Mouse (Mus musculus) brain, embryonic 18.5 days (tissue): ENCODE measurements at regions not wholly inside any gene's neighbourhood (a gene's known extent, or its start where the extent isn't known, plus 50 kb on each side); places are given as distances from the start of the nearest gene placed in this dataset.

Experiments used
- DNase-seq: peaks from one replicate; pipeline ENCODE4 v3.0.0-alpha.2; 2012; ENCODE audit warnings: low read depth, low spot score

DNA sequence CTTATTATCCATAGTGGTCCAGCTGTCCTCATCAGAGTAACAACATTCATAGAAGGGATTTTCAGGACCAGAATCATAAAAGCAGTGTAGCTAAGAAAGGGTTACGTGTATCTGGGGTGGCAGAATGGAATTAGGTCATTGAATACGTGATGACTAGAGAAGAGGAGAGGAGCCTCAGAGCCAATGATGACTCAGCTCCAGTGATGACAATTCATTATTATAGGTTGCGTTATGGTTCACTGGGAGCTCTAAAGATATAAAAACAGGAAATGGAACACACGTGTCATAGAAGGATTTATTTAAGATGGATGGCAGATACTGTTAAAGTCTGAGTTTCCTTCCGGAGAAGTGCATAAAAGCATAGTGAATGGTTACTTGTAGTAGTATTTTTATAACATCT, 291.6 kb downstream of the Isl1 start:
- no peak for DNase-seq

DNA sequence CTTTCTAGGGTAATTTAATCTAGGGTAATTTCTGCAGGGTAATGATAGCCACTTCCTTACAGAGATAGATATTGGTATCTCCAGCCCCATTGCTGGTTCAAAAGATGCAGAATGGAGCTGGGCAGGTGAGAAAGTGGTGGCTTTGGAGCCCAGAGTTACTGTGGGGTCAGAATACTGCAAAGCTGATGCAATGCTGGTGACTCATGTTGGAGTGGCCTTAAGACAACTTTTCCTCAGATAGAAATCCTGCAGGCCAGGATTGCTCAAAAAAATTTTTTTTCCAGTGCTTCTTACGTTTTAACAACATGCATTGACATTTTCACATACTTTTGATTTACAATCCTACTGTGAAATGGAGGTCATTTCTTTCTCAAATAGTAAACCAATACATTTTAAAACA, 305.8 kb downstream of the Isl1 start:
- no peak for DNase-seq

DNA sequence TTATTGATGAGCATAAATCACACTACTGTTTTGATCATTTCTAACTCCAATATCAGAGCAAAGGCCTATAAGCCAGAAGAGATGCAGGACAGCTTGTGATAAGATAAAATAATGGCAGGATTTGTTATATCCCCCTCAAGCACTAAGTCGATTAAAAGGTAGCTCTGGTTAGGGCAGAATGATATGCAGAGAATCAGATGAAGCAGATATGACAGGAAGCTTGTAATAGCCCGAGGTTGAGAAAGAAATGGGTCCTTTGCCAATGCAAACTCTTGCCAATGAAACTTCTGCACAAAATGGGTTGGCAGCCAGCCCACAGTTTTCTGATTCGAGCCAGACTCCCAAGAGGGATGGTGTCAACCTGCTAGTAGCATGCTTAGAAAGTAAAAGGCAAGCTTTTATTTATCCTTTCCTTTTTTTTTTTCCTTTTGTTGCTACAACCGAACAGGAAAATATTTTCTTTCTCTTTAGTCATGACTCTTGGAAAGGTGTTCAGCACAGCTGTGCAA, 307.0 kb downstream of the Isl1 start:
- DNase-seq = peak; percentile 58

DNA sequence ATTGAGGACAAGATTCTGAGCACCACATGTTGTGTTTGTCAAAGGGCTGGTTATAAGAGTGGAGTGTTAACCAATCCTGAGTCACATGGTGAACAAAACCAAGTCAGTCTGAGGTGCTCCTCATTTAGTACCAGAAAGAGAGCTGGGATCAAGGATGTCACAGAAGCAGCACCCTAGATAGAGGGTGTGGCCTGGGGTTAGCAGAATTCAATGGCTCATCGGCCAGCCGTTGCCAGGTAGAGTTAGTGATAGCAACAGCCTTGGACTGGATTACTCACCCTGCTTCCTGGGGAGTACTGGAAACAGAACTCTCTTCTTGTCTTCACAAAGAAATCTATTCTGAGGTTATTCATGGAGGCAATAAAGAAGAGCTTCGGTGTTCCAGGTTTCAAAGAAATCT, 318.9 kb downstream of the Isl1 start:
- no peak for DNase-seq

DNA sequence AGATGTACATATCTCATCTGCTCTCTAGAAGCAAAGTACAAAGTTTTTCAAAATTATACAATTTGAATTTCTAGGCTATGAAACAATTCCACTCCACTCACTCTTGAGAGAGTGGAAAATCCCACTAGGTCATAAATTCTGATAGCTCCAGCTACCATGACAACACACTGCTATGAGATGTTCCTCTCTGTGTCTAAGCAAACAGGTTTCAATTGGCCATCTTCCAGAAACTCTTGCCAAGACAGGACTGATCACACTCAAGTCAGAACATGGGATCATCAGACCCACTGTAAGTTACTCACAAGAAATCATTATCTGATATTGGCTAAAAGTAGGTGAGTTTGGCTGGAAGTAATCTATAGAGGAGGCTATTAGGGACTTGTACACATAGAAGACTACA, 320.4 kb downstream of the Isl1 start:
- DNase-seq = no peak

DNA sequence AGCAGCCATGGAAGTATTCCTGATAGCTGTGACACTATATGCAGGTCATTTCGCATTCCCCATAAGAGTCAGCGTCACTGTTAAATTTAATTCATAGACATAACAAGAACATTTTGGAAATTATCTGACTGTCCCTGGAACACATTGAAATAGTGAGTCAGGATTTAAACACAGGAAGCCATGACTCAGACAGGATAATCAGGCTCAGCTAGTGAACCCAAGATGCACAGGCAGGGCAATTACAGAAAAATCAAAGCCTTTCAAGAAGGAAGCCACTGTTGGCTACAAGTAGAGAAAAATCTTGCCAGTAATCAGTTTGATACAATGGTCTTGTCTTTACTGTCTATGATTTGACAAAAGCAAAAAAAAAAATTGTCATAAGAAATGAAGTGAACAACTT, 323.2 kb downstream of the Isl1 start:
- no peak for DNase-seq

DNA sequence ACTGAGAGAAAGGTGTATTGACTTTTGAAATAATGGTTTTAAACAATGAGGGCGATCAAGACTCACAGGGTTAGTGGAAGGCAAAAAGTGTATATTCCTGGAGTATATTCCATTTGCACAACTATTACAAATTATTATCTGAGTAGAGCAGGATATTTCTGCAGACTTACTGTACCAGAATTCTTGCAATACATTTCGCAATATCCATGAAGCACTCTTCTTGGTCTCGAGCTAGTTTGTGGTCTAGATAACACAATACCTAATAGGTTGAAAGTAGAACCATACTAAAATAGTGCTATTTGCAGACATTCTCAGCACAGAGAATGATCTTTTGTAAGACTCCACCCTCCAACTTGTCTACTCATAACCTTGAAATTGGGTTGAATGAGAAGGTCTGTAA, 323.8 kb downstream of the Isl1 start:
- no peak for DNase-seq

DNA sequence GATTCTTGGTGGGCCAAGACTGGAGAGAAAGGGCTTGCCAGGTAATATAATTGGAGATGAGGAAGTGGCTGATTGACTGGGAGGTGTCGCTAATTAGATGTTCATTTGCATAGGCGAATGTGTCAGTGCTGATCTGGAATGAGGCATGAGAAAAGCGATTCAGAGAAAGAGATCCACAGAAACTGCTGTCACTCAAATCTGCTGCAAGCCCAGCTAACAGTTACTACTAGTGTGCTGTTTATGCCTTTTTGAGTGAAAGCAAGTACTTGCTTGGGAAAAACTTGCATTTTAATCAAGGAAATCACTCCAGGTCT, 331.6 kb downstream of the Isl1 start:
- DNase-seq = no peak

DNA sequence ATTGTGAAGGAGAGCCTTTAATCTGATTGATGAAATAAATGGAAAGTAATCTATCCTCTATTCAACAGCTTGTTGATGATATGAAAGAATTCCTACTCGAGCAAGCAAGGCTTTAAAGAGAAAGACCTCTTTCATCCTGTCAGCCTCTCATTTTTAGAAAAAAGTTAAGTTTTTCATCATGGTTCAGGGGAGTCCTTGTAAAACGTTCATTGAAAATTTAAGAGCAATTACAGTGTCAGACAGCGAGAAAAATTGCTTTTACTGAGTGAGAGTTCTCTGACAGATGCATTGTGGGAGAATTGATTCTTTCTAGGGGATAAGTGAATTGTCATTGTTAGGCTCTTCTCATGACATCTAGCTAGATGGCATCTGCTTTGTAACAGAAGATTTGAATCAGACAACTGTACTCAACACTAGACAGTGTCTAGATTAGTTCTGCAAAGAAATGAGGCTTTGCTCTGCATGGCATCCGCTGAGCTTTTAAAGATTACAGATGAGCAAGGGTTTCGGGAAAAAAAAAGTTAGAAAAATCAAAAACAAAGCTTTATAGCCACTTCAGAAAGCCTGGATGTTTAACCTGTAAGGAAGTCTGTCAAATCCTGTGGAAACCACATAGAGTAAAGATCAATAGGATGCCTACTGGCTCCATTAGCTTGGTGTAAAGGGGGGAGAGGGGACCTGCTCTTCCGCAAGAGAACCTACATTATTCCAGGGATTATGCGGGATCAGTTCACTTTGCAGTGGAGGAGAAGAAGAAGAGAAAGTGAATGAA, 332.2 kb downstream of the Isl1 start:
- DNase-seq = peak; percentile 34
